Mouse (Mus musculus) T-helper 2 cell (primary cell): Measurements from ENCODE around the gene Nbdy.

Experiments used
- in situ Hi-C: fragments of 300-600 bp; cut with MboI, MseI; formaldehyde crosslinking; loops from one replicate; pipeline ENCODE4 v1.15.1; 2025; ENCODE audit warnings: high pct_unique_total_duplicates

The Nbdy gene

GRCm38 (mm10) chrX:153723110-153723916, at the start of gene Nbdy:
Gene Nbdy, plus strand, starts transcription at chrX:153723590.
- in situ Hi-C loops: loop anchor here (25.0 kb wide), 2 partner anchors 336 to 561 kb away; no protein-coding TSS in a partner anchor

DNA sequence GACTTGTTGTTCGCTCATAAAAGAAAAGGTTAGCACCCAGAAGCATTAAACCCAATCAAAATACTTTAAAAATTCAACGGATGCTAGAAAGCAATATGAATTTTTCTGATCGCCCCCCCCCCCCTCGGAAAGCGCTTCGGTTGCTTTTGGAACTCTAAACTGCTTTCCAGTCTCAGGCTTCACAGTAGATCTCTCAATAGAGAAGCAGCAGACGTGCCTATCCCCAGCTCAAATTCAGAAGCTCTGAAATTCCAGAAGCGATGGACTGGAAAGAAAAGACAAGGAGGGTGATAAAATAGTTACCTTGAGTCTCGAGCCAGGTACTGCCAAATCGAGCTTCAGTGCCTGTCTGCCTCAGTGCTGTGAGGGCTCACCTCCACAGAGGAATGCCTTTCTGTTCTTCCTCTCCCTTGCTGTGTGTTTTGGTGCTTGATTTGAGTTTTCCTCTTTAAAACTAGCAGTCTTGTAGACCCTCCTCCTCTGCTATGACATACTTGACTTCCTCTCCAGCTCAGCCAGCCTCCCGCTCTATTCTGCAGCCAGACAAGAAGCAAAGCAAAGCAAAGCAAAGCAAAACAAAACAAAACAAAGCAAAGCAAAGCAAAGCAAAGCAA, 27.5 kb upstream of the Nbdy start, which contains the start of gene Kctd12b:
Gene Kctd12b (minus strand): TSS at position 610 of the 614 bp plus-strand sequence.
- in situ Hi-C loops: no loop called here

DNA sequence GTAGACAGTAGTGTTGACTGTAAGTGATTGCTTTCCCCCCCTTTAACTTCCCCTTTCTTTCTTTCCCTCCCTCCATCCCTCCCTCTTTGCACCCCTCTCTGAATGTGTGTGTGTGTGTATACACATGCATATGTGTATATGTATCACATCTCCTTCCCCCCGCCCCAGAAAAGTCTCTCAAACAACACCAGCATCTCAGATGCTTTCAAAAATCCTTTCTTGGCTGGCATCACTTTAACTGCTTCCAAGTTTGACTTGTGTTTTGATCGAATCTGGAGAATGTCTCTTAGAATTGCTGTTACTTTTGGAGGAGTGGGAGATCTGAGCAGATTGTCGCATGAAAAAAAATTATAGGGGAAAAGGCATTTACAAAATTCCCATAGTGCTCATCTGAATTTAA, 22.9 kb upstream of the Nbdy start:
- in situ Hi-C loops: loop anchor here (25.0 kb wide), 2 partner anchors 313 to 538 kb away; no protein-coding TSS in a partner anchor

- in situ Hi-C loops: loop anchor here (25.0 kb wide), 2 partner anchors 320 to 545 kb away; no protein-coding TSS in a partner anchor
These were observed 15.7 kb upstream of the Nbdy start for GRCm38 (mm10) chrX:153707735-153708134.

DNA sequence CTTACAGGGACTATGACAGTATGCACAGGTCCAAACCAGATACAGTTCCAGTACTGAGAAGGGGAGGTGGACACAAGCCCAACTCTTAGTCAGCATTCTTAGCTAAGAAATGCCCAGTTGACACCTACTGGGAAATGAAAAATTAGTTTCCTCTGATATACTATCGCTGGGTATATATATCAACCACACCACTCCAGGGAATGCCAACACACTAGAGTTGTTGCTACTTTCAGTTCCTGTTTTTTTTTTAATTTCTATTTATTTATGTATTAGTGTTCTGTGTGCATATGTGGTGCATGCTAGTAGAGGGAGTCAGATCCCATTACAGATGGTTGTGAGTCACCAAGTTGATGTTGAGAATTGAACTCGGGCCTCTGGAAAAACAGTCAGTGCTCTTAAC, 6.7 kb upstream of the Nbdy start:
- in situ Hi-C loops: loop anchor here (25.0 kb wide), 2 partner anchors 329 to 554 kb away; no protein-coding TSS in a partner anchor

DNA sequence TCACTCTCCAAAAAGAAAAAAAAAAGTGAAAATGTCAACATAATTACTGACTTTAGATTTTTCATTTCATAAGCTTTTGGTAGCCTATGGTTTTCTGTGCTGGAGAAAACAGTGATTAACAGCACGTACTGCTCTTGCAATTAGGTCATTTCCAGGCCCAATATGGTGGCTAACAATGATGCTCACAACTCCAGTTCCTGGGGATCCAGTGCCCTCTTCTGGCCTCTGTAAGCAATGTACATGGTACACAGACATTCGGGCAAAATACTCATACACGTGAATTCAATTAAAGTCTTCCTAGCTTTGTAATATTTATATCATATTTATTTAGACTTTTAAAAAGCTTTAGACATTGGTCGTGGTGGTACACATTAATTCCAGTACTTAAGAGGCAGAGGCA, 3.8 kb upstream of the Nbdy start:
- in situ Hi-C loops: loop anchor here (25.0 kb wide), 2 partner anchors 332 to 557 kb away; no protein-coding TSS in a partner anchor

- in situ Hi-C loops: loop anchor here (25.0 kb wide), 2 partner anchors 337 to 562 kb away; no protein-coding TSS in a partner anchor
These were observed 1.0 kb downstream of the Nbdy start for GRCm38 (mm10) chrX:153724400-153724799.

GRCm38 (mm10) chrX:153735697-153736096, 12.3 kb downstream of the Nbdy start:
- in situ Hi-C loops: no loop called here

DNA sequence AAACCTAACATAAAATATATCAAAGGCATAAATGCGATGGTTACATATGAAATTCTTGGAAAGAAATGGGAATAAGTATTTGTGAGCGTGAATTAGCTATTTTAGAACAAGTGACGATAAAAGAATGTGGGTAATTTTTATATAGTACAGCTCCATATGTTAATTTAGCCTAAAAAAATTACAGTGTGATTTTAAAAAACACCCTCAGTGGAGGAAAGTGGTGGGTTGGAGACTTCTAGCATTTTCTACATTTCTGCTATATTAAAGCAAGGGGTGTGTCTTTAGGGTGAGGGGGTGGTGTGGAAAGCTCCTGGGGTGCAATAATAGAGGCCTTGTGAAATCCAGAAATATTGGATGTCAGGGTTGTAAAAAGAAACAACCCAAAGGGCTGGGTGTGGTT, 19.1 kb downstream of the Nbdy start:
- in situ Hi-C loops: no loop called here

DNA sequence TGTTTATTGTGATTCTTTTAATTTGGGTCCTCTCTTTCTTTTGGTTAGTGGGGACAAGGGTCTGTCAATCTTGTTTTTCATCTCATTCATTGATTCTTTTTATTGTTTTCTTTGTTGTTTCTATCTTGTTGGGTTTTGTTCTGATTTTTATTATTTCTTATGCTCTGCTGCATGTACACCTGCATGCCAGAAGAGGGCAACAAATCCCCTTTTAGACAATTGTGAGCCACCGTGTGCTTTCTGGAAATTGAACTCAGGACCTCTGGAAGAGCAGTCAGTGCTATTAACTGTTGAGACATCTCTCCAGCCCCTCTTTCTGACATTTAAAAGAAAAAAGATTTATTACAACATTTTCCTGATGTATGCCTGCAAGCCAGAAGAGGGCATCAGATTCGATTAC, 25.8 kb downstream of the Nbdy start:
- in situ Hi-C loops: no loop called here
